Mouse (Mus musculus) adrenal gland, adult 18-20 months (tissue): ENCODE results near the gene Hoxd12. TPM values are rescaled to one million over a fixed set of nuclear protein-coding genes. Genes with fewer than 3 reads are reported as not detected.

Experiments
- DNase-seq, 2 experiments: peaks; one replicate each; pipeline ENCODE4 v3.0.0; 2021 to 2022; ENCODE audit warnings: low spot score in 2 of 2
- total RNA-seq, 2 experiments: library from RNA; stranded (reverse); gene quantifications; 1 replicate in 1 of 2; 2 replicates in 1 of 2; pipeline ENCODE4 v1.2.3; 2021

The Hoxd12 gene
- total RNA-seq, 2 experiments from 2014 or later: not detected

DNA sequence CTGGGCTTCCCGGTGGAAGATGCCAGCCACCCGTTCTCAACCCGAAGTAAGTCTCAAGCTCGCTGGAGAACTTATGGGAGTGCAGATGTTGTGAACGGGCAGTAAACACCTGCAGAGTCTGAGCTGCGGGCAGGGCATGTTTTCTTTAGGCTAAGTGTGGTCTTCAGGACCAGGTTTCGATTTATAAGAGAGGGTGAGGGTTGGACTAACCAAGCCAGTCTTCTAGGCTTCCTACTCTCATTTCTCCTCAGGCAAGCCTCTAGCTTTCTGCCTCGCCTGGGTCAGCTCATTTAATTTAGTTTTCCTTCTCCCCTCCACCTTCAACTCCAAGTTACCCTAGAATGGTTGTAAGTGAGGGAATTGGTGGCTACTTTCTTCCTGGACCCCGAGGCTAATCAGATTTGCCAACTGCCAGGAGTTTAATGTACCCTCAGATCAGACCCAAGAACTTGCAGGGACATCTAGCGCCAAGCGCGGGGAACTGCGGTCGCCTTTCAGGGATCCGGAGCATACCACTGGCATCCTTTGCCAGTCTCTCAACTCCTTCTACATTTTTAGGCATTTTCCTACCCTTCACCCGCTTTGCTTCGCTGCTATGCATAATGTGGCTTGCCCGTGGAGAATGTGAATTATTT lies 11.4 kb upstream of the Hoxd12 start:
- DNase-seq: no peak

DNA sequence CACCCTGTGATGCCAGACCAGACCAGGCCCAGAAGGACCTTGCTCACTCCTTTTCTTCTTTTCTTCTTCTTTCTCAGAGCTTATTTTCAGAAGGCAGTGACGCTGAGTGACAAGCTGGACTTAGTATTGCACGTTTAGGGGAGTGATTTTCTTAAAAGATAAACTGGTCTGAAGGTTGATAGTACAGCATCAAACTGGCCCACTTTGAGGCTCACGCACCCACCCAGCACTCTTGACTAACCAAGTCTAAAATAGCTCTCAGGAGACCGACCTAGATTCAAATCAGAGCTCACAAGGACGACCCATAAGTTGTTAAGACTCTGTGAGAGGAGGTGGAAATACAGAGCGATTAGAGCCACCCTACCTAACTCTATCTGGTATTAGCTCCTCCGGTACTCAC lies 8.4 kb upstream of the Hoxd12 start:
- no peak for DNase-seq

DNA sequence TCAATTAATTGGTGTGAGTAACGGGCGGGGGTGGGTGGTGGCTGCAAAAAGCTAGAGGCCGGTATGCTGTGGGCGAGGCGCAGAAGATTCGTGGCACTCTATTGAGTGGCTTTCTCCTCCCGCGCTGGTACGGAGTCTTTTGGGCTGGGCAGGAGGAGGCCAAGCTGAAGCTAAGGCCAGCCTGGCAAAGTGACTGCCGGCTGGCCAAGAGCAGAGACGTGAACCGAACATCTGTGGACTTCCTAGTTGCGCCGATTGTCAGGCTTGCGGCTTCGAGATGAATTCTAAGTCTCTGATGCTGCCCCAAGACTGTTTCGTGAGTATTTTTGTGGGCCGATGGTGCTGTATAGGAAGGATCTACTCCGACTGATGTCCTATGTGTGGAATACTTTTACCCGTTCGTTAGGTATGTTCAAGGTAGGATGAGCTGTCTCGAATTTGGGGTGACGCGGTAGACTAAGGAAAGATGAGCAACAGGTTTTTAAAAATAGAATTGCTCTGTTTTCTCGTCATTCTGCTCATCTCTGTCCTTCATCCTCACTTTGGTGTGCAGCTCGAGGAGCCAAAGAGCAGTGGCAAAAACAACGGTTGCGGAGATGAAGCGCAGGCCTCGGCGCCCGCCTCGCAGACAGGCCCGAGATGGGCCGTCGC lies 7.5 kb upstream of the Hoxd12 start:
- DNase-seq: no peak

DNA sequence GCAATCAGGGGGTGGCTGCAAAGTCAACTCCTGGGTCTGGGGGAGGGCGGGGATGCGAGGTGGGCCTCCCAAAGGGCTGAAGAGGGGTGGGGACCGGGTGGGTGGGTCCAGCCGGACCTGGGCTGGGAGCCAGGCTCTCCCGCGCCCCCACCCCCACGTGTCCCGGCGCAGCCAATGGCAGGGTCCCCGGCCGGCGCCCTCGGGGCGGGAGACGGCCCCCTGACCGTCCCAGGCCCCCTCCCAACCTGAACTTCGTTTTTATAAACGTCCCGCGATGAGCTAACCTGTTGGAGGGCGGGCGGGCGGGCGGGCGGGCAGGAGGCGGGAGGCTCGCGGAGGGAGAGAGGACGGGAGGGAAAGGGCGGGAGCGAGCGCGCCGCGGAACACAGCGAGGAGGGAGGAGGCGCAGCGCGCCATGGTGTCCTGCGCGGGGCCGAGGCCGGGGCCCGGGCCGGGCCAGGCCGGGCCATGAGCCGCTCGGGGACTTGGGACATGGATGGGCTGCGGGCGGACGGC lies 6.9 kb upstream of the Hoxd12 start, which contains the start of gene Hoxd13:
Gene Hoxd13, plus strand, starts transcription at position 469 of the 516 bp plus-strand sequence.
- DNase-seq: no peak

DNA sequence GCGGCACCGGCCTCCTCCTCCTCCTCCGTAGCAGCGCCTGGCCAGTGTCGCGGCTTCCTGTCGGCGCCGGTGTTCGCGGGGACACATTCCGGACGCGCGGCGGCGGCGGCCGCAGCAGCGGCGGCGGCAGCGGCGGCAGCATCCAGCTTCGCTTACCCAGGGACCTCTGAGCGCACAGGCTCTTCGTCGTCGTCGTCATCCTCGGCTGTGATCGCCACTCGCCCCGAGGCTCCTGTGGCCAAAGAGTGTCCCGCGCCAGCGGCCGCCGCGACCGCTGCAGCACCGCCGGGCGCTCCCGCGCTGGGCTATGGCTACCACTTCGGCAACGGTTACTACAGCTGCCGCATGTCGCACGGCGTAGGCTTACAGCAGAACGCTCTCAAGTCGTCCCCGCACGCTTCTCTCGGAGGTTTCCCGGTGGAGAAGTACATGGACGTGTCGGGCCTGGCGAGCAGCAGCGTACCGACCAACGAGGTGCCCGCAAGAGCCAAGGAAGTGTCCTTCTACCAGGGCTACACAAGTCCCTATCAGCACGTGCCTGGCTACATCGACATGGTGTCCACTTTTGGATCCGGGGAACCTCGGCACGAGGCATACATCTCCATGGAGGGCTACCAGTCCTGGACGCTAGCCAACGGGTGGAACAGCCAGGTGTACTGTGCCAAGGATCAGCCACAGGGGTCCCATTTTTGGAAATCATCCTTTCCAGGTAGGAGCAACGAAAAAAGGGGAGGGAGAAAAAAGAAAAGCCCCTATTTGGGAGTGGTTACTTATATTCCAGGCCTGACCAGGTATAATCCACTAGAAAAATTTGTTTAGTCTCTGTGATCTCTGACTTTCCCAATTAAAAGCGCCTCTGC lies 6.2 kb upstream of the Hoxd12 start:
- no peak for DNase-seq

DNA sequence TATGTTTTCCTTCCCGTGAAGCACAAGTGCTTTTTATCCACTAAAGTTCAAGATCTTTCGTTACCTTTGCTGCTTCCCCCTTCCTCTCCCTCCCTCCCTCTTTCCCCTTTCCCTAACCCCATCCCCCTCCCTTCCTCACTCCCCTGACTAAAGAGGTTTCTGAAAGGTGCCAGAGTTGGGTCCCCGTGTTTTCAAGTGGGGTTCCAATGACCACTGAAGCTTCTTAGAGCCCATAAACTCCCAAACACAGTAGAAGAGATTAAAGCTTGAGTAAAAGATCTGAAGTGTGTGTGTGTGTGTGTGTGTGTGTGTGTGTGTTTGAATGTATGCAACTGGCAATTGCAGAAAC lies 5.6 kb upstream of the Hoxd12 start:
- DNase-seq: no peak

DNA sequence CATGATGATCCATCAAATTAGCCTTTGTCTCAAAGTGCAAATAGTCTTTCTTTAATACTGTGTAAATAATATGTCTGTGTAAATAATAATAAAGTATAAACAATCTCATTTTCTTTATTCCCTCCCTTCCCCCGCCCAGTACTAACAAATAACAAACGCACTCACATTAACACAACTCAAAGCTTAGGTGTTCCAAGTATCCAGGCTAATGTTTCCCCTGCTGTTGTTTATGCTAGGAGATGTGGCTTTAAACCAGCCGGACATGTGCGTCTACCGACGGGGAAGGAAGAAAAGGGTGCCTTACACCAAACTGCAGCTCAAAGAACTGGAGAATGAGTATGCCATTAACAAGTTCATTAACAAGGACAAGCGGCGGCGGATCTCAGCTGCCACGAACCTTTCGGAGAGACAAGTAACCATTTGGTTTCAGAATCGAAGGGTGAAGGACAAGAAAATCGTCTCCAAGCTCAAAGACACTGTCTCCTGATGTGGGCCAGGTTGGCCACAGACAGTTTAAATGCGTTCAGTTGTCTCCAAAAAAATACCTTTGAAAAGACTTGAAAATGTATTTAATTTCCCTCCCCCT lies 5.1 kb upstream of the Hoxd12 start:
- no peak for DNase-seq

DNA sequence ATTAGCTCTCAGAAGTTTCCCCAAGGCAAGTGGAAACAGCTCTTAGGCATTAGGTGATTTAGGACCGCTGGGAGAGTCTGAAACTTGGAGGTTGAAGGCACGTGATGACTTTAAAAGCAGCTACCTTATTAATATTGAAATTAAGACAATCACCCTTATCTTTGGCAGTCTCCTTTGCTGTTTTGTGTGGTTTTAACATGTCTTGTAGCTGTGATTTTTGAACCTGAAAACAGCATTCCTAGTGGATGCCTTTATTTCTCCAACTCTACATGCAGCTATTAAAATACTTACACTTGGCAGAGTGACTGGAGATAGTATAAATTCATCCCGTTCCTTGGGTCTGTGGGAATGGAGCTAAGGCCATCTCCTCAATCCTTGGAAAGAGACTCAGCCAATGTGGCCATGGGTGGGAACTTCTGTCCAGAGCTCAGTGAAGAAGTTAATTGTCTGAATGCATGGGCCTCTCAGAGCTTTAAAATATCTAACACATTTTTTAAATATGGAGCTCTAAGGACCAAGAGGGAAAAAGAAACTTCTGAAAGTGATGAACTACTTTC lies 4.1 kb upstream of the Hoxd12 start:
- DNase-seq: no peak

DNA sequence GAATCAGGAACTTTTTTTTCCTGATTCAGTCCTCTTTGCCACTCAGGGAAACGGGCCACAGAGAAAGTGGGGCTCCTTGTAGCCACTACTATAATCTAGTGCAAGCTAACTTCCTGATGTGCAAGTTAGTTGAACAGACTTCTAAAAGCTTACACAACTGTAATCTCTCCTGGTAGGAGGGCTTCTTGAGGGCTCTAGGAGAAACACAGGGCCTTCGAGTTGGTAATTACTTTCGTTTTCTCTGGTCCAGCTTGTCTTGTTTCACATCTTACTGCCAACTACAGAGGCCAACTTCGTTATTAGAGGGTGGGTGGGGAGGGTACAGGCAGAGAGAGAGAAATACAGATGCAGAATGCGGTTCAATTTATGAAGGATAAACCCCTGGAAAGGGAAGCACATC lies 3.0 kb upstream of the Hoxd12 start:
- no peak for DNase-seq

DNA sequence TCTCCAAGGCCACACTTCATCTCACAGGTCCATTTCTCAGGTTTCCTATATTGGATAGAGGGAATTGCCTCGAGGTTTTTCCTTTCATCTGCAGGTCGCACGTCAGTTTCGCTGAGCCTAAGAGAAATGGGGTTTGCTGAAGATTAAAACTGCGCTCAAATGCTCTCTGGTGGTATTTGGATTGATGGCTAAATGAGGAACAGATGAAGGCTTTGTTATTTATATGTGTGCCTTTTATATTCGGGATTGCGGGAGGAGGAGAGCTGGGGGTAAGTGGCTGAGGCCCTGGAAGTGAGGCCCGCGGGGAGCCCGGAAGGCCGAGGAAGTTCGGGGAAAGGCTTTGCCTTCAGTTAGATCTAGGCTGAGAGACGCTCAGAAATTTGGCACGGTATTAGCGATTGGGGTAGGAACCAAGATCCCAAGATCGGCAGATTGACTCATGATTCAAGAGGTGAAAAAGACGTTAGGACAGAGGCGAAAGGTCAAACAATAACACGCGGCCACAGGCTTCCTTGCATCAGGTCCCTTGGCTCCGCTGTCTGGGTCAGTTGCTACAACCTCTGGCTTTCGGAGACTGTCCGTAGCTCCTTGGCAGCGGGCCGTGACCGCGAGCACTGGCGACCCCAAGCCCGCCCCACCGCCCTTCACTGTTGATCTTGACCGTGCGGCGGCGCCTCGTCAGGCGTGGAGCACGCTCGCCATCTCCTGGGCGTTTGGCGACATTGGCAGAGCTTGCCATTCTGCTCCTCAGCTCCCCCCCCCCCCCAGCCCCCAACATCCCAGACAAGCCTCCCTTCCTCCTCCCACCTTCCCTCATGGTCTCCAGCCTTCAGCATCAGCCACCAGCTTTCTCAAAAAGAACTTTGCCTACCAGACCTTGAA lies 2.1 kb upstream of the Hoxd12 start:
- DNase-seq: no peak

DNA sequence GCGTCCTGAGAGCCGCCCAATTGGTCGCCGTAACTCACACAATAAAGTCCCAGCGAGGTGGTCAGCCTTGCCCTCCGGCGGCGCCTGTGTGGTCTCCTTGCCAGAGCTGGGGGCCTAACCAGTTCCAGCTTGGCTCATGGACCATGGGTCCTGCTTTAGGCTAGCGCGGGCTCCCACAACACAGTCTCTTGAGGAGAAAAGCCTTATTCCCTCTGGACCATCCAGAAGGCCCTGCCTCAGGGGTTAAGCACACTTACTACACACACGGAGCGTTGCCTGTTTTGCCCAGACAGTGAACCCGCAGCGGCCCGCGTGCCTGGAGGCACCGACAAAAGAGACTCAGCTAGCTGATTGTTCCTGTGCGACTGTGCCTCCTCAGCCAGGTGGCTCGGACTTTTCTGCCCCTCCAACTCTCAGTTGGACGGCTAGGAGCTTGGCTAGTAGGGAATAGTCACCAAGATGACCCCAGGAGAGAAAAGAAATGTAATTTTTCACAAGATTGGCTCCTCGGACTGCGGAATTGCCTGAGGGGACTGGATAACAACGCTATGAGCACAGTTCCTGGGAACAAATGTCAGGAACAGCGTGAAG lies 883 bp upstream of the Hoxd12 start:
- no peak for DNase-seq

DNA sequence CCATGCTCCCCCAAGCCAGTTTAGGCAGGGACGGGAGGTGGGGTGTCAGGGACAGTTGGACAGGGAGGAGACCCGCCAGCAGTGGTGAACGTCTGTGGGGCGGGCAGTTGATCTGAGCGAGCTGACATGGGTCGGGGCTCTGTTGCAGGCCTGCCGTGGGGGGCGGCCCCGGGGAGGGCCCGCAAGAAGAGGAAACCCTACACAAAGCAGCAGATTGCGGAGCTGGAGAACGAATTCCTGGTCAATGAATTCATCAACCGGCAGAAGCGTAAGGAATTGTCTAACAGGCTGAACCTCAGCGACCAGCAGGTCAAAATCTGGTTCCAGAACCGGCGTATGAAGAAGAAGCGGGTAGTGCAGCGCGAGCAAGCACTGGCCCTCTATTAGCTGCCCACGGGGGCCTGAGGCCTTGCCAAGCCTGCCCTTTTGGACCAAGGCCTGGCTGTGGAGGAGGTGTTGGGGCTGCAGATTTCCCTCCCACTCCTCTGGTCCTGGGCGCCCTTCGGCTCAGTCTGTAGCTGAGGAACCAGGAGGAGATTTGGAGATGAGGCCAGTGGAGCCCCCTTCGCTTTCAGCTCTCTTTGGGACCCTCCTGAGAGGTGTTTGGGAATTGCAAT lies 961 bp downstream of the Hoxd12 start:
- DNase-seq: no peak

DNA sequence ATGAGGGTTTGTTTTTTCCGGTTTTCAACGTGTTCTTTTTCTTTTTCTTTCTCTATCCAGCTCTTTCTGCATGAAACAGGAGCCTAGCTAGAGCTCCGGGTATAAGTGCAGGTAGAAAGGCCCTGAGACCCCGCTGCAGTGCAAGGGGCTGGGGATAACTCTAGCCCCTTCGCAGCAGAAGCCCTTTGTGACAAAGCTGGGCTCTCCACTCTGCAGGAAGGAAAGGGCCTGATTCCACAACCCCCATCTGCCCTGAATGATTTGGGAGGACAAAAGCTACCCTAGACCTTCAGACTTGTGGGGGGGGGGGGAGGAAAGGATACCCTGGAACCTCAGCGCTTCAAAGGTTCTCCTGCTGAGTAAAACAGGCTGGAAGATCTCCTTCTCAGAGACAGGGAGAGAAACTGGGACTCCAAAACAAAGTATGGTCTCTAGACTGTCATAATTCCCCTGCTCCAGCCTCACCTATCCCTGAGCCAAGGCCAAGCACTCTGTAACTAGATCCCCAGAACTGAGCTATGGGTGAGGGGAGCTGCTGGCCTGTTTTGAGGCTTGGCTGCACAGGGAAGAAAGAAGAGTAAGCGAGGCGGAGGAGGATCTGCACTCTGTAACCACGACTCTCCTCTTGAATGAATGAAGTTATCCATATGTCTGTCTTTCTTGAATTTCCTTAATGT lies 1.7 kb downstream of the Hoxd12 start:
- DNase-seq: no peak

DNA sequence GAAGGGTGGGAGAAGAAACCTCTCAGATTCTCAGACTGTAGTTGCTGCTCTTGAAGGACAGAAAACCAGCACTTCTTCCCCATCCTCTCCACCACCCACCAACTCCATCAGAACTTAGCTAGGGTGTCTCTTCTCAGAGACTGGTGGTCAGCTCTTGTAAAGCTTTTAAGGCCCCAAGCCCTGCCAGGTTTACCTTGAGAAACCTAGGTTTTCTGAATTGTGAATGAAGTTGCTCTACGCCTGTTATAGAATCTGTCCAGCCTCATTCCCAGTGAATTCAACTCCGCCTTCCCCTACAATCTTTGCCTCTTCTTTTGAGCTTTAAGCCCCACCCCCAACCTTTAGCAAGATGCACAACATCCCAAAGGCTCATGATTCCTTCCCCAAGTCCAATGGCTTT lies 2.3 kb downstream of the Hoxd12 start:
- DNase-seq: no peak

DNA sequence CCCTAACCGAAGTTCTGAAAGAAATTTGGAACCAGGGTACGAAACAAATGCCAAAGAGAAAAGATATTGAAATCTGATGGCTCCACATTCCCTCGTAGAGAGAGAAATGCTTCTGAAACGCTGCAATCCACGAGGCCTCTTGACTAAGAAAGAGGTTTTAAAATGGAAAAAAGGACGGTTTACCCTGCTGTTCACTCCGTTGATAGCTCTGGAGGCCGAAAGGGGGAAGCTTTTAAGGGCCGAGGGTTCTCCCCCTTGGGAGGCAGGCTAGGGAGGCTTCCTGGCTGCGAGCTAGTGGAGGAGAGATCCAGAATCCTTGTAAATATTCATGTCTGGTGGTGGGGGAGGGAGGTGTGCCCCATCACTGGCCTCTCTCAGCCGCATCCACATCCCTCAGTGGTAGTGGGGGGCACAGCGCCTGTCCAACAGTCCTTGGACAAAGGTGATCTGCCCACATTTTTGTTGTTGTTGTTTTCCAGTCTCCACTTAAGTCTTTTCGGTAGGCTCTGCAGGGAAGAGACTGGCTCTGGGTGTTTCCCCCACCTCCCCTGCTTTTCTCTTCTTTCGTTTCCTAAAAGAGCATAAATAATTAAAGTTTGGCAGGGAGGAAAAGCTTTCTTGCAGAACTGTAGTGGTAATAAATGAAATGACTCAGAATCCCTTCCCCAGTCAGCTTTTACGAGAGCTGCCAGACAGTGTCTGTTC lies 4.2 kb downstream of the Hoxd12 start, which contains the start of gene Hoxd11:
Gene Hoxd11, plus strand, starts transcription at position 667 of the 705 bp plus-strand sequence.
- DNase-seq: no peak

DNA sequence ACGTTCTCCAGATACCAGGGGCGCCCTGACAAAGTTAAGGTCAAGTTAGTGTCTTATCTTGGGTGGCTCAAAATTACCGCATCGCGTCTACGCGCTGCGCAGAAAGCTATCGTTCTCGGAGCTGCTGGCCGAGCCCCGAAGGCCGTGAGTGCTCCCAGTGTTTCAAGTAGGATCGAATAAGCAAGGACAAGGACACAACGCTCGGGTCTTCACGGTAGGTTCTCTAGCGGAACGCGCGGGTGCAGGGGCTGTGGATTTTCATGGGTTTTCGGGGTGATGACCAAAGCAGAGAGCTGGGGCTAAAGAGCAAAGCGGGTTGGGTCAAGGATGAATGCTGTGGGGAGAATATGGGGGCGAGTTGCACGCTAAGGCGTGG lies 4.8 kb downstream of the Hoxd12 start:
- DNase-seq: no peak

DNA sequence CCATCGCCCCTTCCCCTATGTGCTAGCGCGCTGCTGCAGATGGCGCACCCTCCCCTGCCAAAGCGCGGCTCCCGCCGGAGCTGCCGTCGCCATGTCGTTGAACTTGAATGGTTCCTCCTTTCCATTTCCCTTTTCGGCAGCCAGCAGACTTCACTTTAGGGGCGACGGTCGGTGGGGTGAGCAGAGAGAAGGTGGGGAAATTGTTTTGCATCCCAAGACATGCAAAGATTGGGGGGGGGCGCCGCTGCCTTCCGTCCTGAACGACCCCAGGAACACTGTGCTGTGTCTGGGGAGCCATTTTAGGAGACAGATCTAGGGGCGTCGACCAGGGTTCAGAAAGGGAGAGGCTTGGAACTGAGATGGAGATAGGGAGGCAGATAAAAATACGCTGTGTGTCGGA lies 5.2 kb downstream of the Hoxd12 start:
- DNase-seq: no peak
